Mouse (Mus musculus) kidney, embryonic 14.5 days (tissue): ENCODE measurements around the gene Nrxn2. TPM values are rescaled to one million over a fixed set of nuclear protein-coding genes. Genes with fewer than 3 reads are reported as not detected.

Source experiments
- ATAC-seq: fragments of 200-750 bp; cut with Nextera tagmentation; 2 replicates; pipeline ENCODE4 v1.8.0; 2017; ENCODE audit warnings: moderate number of reproducible peaks, mild to moderate bottlenecking, moderate TSS enrichment, moderate library complexity; ENCODE audit not compliant: low FRiP score, low TSS enrichment
- H3K27ac ChIP-seq: fragments of 300-500 bp; sonication (generic); 2 replicates; pipeline ENCODE4 v1.5.1; 2014; ENCODE audit warnings: low read depth, mild to moderate bottlenecking, low read length, moderate library complexity, mixed read lengths
- H3K27me3 ChIP-seq: fragments of 300-500 bp; sonication (generic); 2 replicates; pipeline ENCODE4 v1.6.1; 2014; ENCODE audit warnings: mild to moderate bottlenecking, low read length; ENCODE audit not compliant: control insufficient read depth, insufficient read depth
- H3K36me3 ChIP-seq: fragments of 300-500 bp; sonication (generic); 2 replicates; pipeline ENCODE4 v1.6.1; 2014; ENCODE audit warnings: low read length, mixed read lengths; ENCODE audit not compliant: control insufficient read depth, insufficient read depth
- H3K4me1 ChIP-seq: fragments of 300-500 bp; sonication (generic); 2 replicates; pipeline ENCODE4 v1.6.1; 2014; ENCODE audit warnings: low read length, mixed read lengths; ENCODE audit not compliant: control insufficient read depth, insufficient read depth
- H3K4me2 ChIP-seq: fragments of 300-500 bp; sonication (generic); replicated peaks from 2 replicates; pipeline ENCODE4 v1.6.1; 2014; ENCODE audit warnings: low read depth, mild to moderate bottlenecking, low read length
- H3K4me3 ChIP-seq: fragments of 300-500 bp; sonication (generic); 2 replicates; pipeline ENCODE4 v1.5.1; 2014; ENCODE audit warnings: mild to moderate bottlenecking, low read length
- H3K9ac ChIP-seq: fragments of 300-500 bp; sonication (generic); 2 replicates; pipeline ENCODE4 v1.6.1; 2014; ENCODE audit warnings: low read depth, mild to moderate bottlenecking, low read length, moderate library complexity
- H3K9me3 ChIP-seq: fragments of 300-500 bp; sonication (generic); 2 replicates; pipeline ENCODE4 v1.6.1; 2016; ENCODE audit warnings: low read length; ENCODE audit not compliant: control insufficient read depth
- WGBS: fragments of 180-500 bp; shearing (Covaris S2); extraction: QIAGEN DNeasy Blood & Tissue Kit; methylation state at CpG from one replicate; pipeline ENCODE4 v1.1.7; 2014; 5-methylcytosine and 5-hydroxymethylcytosine counted together
- polyA plus RNA-seq: library from polyadenylated mRNA; unstranded; fragments of >200 nt; fragmentation: Nextera tagmentation; extraction: Ambion mirVana; gene quantifications from 2 replicates; pipeline ENCODE4 v1.2.1, GENCODE M21; 2014

Nrxn2 gene
- polyA plus RNA-seq, 1 experiment from 2014 or later, result 5.4 TPM

DNA sequence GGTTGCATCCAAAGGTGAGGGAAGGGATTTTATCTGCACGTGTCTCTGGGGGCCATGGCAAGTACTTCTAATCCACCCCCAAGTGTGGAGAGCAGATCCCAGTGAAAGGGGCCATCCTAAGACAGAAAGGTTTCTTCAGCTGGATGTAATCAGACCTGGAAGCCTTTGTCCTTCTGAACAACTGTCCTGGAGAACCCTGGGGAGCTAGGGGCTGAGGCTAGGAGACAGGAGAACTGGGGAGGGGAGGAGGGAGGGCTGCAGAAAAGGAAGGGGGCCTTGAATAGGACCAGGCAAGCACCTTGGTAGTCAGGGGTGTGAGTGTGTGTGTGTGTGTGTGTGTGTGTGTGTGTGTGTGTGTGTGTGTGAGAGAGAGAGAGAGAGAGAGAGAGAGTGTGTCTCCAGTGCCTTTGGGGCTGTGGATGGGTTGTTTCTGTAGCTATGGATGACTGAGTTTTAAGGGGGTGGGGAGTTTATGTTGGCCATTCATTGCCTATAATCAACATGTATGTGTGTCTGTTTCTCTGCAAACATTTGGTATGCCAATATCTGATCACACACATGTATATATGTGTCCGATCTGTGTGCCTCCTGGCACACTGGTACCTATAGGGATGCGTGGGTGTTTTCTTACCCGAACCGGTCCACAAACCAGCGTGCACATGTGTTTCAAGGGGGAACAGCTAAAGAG is 78.1 kb downstream of the Nrxn2 start:
- peak overlapping the region; percentile 60; the same call in 1 of the 2 replicates for H3K4me3 ChIP-seq
- H3K27me3 ChIP-seq, result peaks cover 63% of the 10 kb centered on the region
- no peak overlapping the region for H3K27ac ChIP-seq
- peaks cover 16% of the 10 kb centered on the region; the same call in 1 of the 2 replicates for H3K4me1 ChIP-seq
- no peak; the same call in 1 of the 2 replicates for ATAC-seq
- 7% methylated on average over 6 of the region's 6 CpGs for WGBS
- no peaks in the 10 kb centered on the region for H3K9me3 ChIP-seq
- no peaks in the 10 kb centered on the region for H3K36me3 ChIP-seq
- peak overlapping the region; percentile 91 for H3K4me2 ChIP-seq
- H3K9ac ChIP-seq, result peak overlapping the region; percentile 23; the same call in 1 of the 2 replicates

DNA sequence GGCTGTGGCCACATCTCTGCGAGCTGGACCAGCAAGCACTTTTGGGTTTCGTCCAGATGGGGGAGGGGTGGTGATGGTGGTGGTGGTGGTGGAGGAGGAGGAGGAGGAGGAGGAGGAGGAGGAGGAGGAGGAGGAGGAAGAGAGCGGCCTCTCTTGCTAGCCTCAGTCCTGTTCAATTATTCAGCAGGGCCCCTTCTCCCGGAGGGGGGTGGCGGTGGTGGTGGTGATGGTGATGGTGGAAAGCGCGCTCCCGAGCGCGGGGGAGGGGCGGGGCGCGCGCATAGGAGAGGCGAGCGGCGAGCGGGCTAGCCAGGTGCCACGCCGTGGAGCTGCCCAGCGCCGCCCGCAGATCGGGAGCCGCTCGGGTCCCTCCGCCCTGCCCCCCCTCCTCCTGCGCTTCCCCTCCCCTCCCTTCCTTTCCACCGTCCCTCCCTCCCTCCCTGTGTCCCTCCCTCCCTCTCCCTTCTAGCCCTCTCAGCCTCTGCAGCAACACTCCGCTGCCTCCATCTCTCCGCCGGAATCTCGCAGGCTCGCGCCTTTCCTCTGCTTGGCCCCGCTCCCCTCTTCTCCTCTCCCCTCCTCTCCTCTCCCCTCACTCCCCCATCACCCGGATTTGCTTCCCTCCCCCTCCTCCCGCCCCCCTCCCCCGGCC is 78.7 kb downstream of the Nrxn2 start:
- Histone ChIP-seq H3K4me1 (peaks cover 23% of the 10 kb centered on the region; the same call in 1 of the 2 replicates), H3K36me3 (no peaks in the 10 kb centered on the region), H3K4me3 (peak overlapping the region; percentile 60), H3K9me3 (no peaks in the 10 kb centered on the region), H3K27ac (no peak overlapping the region), H3K27me3 (peaks cover 66% of the 10 kb centered on the region), H3K4me2 (peak overlapping the region; percentile 91), H3K9ac (peak overlapping the region; percentile 66)
- WGBS, result under 1% methylated on average over 28 of the region's 39 CpGs
- peak; percentile 26; the same call in 1 of the 2 replicates for ATAC-seq

DNA sequence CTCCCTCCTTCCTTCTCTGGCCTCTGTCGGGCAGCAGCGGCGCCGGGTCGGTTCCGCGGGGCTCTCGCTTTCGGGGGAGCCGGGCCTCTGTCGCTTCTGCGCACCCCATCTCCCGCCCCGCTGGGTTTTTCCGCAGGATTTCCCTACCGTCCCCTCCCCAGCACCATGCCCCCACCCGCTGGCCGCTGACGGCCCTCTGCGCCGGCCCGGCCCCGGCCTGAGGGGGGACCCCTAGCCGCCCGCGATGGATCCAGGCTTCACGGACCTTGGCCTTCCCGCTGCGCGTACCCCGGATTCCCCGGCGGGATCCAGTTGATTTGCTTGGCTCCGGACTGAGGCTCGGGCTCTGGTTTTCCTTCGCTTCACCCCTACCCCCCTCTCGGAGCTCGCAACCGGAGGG is 79.3 kb downstream of the Nrxn2 start:
- peak overlapping the region; percentile 66 for H3K9ac ChIP-seq
- 0% methylated on average over 34 of the region's 39 CpGs for WGBS
- peak; percentile 8; the same call in 1 of the 2 replicates for ATAC-seq

DNA sequence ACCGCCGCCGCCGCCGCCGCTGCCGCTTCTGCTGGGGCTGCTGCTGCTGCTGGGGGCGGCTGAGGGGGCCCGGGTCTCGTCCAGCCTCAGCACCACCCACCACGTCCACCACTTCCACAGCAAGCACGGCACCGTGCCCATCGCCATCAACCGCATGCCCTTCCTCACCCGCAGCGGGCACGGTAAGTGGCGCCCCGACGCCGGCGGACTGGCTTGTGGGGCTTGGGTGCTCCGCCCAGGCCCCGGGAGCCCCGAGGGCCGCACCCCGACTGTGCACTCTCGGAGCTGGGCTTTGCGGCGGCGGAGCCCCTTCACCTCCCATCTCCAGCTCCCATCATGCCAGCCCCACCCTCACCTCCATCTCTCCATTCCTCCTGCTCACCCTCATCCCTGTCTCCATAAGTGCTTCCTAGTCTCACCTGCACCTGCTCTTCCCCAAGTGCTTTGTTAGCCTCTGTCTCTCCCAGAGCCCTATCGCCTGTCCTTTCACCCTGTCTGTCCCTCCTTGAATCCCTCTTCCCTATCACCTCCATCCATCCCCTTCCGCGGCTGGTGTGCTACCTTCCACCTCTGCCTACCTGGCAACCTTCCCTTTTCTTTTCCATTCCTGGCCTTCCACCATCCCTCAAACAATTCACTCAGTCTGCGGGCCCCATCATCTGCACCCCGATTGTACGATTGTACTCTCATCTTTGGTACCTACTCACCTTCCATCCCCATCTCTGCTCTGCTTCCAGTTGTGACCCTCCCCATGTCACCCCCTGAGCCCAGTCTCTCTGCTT is 80.0 kb downstream of the Nrxn2 start:
- Histone ChIP-seq H3K4me2 (peak overlapping the region; percentile 91), H3K36me3 (no peaks in the 10 kb centered on the region), H3K27ac (no peak overlapping the region), H3K4me3 (peak overlapping the region; percentile 60), H3K9ac (peak overlapping the region; percentile 66; the same call in 1 of the 2 replicates), H3K27me3 (peaks cover 64% of the 10 kb centered on the region), H3K9me3 (no peaks in the 10 kb centered on the region), H3K4me1 (peaks cover 29% of the 10 kb centered on the region; the same call in 1 of the 2 replicates)
- WGBS, result 5% methylated on average over 27 of the region's 38 CpGs
- ATAC-seq, result no peak

More for the DNA sequence above, 79.3 kb downstream of the Nrxn2 start:
- H3K9me3 ChIP-seq, result no peaks in the 10 kb centered on the region
- H3K4me1 ChIP-seq, result peaks cover 27% of the 10 kb centered on the region; the same call in 1 of the 2 replicates
- H3K4me2 ChIP-seq, result peak overlapping the region; percentile 91
- H3K27me3 ChIP-seq, result peaks cover 64% of the 10 kb centered on the region
- H3K4me3 ChIP-seq, result peak overlapping the region; percentile 60
- no peak overlapping the region for H3K27ac ChIP-seq
- no peaks in the 10 kb centered on the region for H3K36me3 ChIP-seq

DNA sequence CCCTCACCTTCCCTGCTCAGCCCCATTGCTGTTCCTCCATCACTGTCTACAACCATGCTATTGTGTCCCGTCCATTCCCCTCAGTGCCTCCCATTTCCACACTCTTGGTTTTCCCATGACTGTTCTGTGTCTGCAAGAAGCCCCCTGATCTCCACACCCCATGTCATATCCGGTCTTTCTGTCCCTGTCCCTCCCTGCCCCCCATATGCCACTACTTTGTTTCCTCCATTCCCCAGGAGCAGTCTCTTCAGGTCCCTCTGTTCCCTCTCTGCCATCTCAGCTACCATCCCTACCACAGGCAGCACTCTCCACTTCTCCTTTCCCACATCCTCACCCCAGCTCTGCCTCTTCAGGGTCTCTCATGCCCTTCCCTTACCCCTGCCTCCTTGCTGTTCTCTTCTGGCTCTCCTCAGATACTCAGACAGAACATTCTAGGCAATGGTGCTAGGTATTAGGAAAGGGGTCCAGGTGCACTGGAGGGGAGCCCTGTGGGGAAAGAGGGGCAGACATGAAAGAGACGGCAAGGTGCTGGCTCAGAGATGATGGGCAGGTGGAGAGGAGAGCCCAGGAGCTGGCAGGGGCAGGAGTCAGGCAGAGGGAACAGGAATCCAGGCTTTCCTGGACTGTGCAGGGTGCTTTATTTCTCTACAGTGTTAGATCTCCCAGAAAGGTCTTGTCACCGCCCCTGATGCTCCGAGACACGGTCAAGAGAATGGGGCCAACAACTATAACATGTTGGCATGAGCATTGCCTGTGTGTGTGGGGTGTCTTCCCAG is 81.5 kb downstream of the Nrxn2 start:
- Histone ChIP-seq H3K27me3 (peaks cover 59% of the 10 kb centered on the region), H3K9me3 (no peaks in the 10 kb centered on the region), H3K4me2 (no peak overlapping the region), H3K4me1 (peaks cover 34% of the 10 kb centered on the region; the same call in 1 of the 2 replicates), H3K4me3 (no peak overlapping the region), H3K36me3 (no peaks in the 10 kb centered on the region), H3K27ac (no peak overlapping the region), H3K9ac (no peak overlapping the region)
- WGBS, result 52% methylated on average over 6 of the region's 6 CpGs
- no peak for ATAC-seq

DNA sequence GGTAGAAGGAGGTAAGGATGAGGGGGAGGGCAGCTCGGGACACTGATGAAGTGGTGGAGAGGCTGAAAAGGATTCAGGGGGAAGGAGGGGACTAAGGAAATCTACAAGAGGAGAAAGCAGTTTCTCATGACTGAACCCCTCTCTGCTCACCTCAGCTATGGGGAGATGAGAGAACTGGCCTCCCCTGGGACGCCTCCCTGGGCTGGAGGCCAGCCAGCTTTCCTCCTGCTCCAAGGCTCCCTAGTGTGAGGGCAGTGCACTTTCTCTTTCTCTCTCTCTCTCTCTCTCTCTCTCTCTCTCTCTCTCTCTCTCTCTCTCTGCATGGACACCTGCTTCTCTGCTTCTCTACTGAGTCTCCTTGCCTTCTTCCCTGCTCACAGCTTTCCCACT is 82.1 kb downstream of the Nrxn2 start:
- ATAC-seq, result no peak
- no peak overlapping the region for H3K4me2 ChIP-seq
- WGBS, result 39% methylated on average over 2 of the region's 2 CpGs
- H3K27me3 ChIP-seq, result peaks cover 53% of the 10 kb centered on the region
- H3K4me1 ChIP-seq, result peaks cover 34% of the 10 kb centered on the region; the same call in 1 of the 2 replicates
- no peak overlapping the region for H3K4me3 ChIP-seq
- no peaks in the 10 kb centered on the region for H3K9me3 ChIP-seq
- H3K27ac ChIP-seq, result no peak overlapping the region
- H3K9ac ChIP-seq, result no peak overlapping the region
- no peaks in the 10 kb centered on the region for H3K36me3 ChIP-seq

DNA sequence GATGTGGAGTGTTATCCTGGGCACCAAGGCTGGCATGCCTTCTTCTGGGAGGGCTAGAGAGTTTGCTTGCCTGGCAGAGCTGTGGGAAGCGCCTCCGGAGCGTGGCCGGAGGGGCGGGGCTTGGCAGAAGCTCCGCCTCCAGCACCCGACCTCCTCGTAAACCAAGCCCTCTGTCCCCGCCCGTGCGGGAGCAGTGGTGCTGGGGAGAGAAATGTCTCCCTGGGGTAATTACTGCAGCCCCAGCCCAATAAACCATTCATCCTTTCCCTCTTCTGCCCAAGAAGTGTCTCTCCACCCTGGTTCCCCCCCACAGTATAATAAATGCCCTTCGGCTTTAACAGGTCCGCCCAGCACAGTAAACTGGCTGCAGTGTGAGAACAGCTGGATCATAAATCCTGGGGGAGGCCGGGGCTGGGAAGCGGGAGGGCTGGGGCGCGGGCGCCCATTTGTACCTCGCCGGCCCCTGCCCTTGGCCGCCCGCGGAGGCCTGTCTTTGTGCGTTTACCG is 83.6 kb downstream of the Nrxn2 start:
- H3K9me3 ChIP-seq, result no peaks in the 10 kb centered on the region
- H3K4me3 ChIP-seq, result peak overlapping the region; percentile 24
- peak overlapping the region; percentile 62 for H3K4me2 ChIP-seq
- no peaks in the 10 kb centered on the region for H3K36me3 ChIP-seq
- ATAC-seq, result peak; percentile 57
- no peak overlapping the region for H3K27ac ChIP-seq
- H3K27me3 ChIP-seq, result peaks cover 48% of the 10 kb centered on the region
- WGBS, result under 1% methylated on average over 19 of the region's 25 CpGs
- peaks cover 28% of the 10 kb centered on the region; the same call in 1 of the 2 replicates for H3K4me1 ChIP-seq
- H3K9ac ChIP-seq, result no peak overlapping the region
